Mouse (Mus musculus) heart, adult 2 months (tissue): ENCODE measurements at regions not wholly inside any gene's neighbourhood (a gene's known extent, or its start where the extent isn't known, plus 50 kb on each side); places are given as distances from the start of the nearest gene placed in this dataset.

Experiments used
- DNase-seq, 2 experiments: peaks; one replicate each; pipeline ENCODE4 v3.0.0; 2021
- H3K27ac ChIP-seq: fragments of 200-600 bp; 2 replicates; pipeline ENCODE4 v1.8.1; 2022
- H3K27me3 ChIP-seq: fragments of 200-500 bp; 2 replicates; pipeline ENCODE4 v1.6.1; 2012; ENCODE audit warnings: mild to moderate bottlenecking, low read length, inconsistent platforms, mixed read lengths; ENCODE audit not compliant: control insufficient read depth, insufficient read depth
- H3K36me3 ChIP-seq: fragments of 200-500 bp; 2 replicates; pipeline ENCODE4 v1.6.1; 2012; ENCODE audit warnings: low read length, inconsistent platforms; ENCODE audit not compliant: control insufficient read depth, insufficient read depth
- H3K4me1 ChIP-seq: fragments of 200-500 bp; 2 replicates; pipeline ENCODE4 v1.6.1; 2011; ENCODE audit warnings: low read length; ENCODE audit not compliant: control insufficient read depth, insufficient read depth
- H3K4me3 ChIP-seq: fragments of 200-600 bp; 2 replicates; pipeline ENCODE4 v1.8.1; 2022
- H3K79me2 ChIP-seq: fragments of 200-500 bp; replicated peaks from 2 replicates; pipeline ENCODE4 v1.6.1; 2012; ENCODE audit warnings: mild to moderate bottlenecking, inconsistent platforms, low read length, moderate library complexity, mixed read lengths; ENCODE audit not compliant: control insufficient read depth, insufficient read depth
- H3K9ac ChIP-seq: fragments of 200-500 bp; 2 replicates; pipeline ENCODE4 v1.6.1; 2012; ENCODE audit warnings: low read depth, mild to moderate bottlenecking, control low read depth, inconsistent platforms, low read length, mixed read lengths
- CTCF ChIP-seq: fragments of 200-600 bp; IDR thresholded peaks from 2 replicates; pipeline ENCODE4 v1.8.1; 2022; ENCODE audit warnings: antibody characterized with exemption, mild to moderate bottlenecking, moderate library complexity
- EP300 ChIP-seq: fragments of 200-500 bp; IDR thresholded peaks from 2 replicates; pipeline ENCODE4 v1.6.1; 2011; ENCODE audit warnings: low read depth, low read length, control low read depth; ENCODE audit not compliant: insufficient read depth
- POLR2A ChIP-seq: fragments of 200-500 bp; IDR thresholded peaks from 2 replicates; pipeline ENCODE4 v1.6.1; 2011; ENCODE audit warnings: mild to moderate bottlenecking, low read depth, low read length, control low read depth; ENCODE audit not compliant: insufficient read depth
- WGBS: fragments of 180-500 bp; shearing (Covaris S2); methylation state at CpG from one replicate; pipeline ENCODE4 v1.1.7; 2018; 5-methylcytosine and 5-hydroxymethylcytosine counted together
- intact Hi-C: fragments of 180-260 bp; cut with DNase I; formaldehyde crosslinking; loops from one replicate; pipeline ENCODE4 v1.15.1; 2025

DNA sequence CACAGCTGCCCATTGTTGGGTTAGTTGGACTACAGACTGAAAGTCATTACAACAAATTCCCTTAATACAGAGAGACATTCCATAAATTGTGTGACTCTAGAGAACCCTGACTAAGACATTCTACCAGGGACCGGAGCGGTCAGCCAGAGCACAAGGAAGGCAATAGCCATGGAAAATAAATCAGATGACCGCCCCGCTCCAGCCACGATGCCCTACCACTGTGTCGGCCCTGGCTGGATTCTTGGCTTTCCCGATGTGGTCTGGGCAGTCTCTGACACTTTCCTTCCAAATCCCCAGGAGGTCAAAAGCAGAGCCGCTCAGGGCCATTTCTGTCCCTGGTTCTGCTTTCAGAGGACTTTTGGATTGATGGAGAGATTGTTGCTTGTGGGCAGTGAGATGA, 57.8 kb downstream of the Lsm3 start:
- no peak overlapping the region for H3K4me3 ChIP-seq
- H3K9ac ChIP-seq, result no peak overlapping the region
- intact Hi-C loops, result no loop called here
- DNase-seq, result no peak
- no peaks in the 10 kb centered on the region for H3K79me2 ChIP-seq
- no peaks in the 10 kb centered on the region for H3K27me3 ChIP-seq
- TF ChIP-seq POLR2A, result no peak
- no peak for TF ChIP-seq EP300
- no peak for TF ChIP-seq CTCF
- 88% methylated on average over 8 of the region's 8 CpGs for WGBS
- no peaks in the 10 kb centered on the region for H3K36me3 ChIP-seq
- peaks cover 2% of the 10 kb centered on the region; the same call in 1 of the 2 replicates for H3K4me1 ChIP-seq
- no peak overlapping the region for H3K27ac ChIP-seq

GRCm38 (mm10) chr6:91574414-91574813, 58.7 kb downstream of the Lsm3 start:
- Histone ChIP-seq H3K36me3 (no peaks in the 10 kb centered on the region), H3K79me2 (no peaks in the 10 kb centered on the region), H3K27ac (no peak overlapping the region), H3K4me3 (no peak overlapping the region), H3K9ac (no peak overlapping the region), H3K4me1 (peaks cover 2% of the 10 kb centered on the region; the same call in 1 of the 2 replicates), H3K27me3 (no peaks in the 10 kb centered on the region)
- WGBS, result 80% methylated on average over 10 of the region's 10 CpGs
- no peak for DNase-seq
- TF ChIP-seq POLR2A, result no peak
- TF ChIP-seq EP300, result no peak
- TF ChIP-seq CTCF, result no peak
- intact Hi-C loops, result no loop called here

DNA sequence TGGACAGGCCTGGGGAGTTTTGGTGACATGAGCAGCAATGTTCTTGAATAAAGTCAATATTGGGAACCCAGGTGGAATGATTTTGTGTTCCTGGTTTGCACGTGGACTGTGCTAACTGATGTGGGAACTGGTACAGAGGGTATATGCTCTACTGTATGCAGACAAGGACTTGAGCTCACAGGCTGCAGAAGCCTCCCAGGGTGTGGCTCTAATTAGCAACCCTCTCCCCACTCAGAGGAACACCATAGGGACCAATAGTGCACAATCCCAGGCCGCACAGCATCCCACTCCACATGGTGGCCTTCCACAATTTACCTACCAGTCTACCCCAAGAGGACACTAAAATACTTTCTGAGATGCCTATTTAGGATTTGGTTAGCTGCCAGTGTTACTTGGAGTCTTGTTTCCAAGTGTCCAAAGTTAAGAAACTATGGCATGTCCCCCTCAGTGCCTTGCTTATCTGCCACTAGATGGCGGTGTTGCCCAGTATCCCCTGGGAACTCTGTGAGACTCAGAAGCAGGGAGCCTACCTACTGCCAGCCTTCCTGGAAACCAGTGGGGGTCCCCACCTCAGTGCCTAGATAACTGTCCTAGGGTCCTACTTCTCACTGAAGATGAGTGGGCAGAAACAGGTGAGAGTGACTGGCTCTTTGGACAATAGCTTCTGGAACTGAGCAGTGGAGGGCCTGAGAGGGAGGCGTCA, 60.1 kb downstream of the Lsm3 start:
- Histone ChIP-seq H3K27me3 (no peaks in the 10 kb centered on the region), H3K27ac (no peak overlapping the region), H3K79me2 (no peaks in the 10 kb centered on the region), H3K36me3 (no peaks in the 10 kb centered on the region), H3K9ac (no peak overlapping the region), H3K4me1 (peaks cover 2% of the 10 kb centered on the region; the same call in 1 of the 2 replicates), H3K4me3 (no peak overlapping the region)
- intact Hi-C loops, result loop anchor here (1.0 to 5.0 kb wide), 4 partner anchors 49 to 276 kb away; partner anchors contain the start of gene Slc6a6
- TF ChIP-seq EP300 (peak; percentile 91), POLR2A (no peak)
- WGBS, result 71% methylated on average over 4 of the region's 4 CpGs
- DNase-seq, result peak; percentile 73 to 78

GRCm38 (mm10) chr6:91576906-91577305, 61.2 kb downstream of the Lsm3 start:
- Histone ChIP-seq H3K79me2 (no peaks in the 10 kb centered on the region), H3K4me3 (no peak overlapping the region), H3K36me3 (no peaks in the 10 kb centered on the region), H3K4me1 (peaks cover 2% of the 10 kb centered on the region; the same call in 1 of the 2 replicates), H3K27ac (no peak overlapping the region), H3K9ac (no peak overlapping the region), H3K27me3 (no peaks in the 10 kb centered on the region)
- TF ChIP-seq CTCF (no peak), EP300 (no peak), POLR2A (no peak)
- intact Hi-C loops, result loop anchor here (1.0 to 5.0 kb wide), 4 partner anchors 50 to 275 kb away; partner anchors contain the start of gene Slc6a6
- DNase-seq, result peak; percentile 32 to 38
- 61% methylated on average over 15 of the region's 15 CpGs for WGBS

DNA sequence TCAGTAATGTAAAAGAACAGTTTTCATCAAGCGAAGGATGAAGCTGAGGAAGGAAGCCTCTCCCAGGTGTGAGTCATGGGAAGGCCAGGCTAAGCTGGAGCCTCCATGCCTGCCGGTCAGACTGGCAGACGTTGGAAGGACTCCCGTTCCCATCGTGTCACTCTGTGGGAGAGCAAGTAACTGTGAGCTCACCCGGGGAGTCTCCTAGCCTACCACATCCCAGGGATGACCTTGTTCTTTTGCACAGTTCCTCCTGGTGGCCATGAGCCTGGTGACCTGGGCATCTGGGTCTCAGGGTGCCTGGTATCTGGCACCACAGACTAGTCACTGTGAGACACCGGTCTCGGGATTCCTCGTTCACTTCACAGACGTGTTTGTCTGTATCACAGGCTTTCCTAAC, 63.9 kb downstream of the Lsm3 start:
- no peak for TF ChIP-seq EP300
- no peak for TF ChIP-seq POLR2A
- TF ChIP-seq CTCF, result no peak
- Histone ChIP-seq H3K27me3 (no peaks in the 10 kb centered on the region), H3K27ac (no peak overlapping the region), H3K4me1 (peaks cover 2% of the 10 kb centered on the region; the same call in 1 of the 2 replicates), H3K79me2 (no peaks in the 10 kb centered on the region), H3K9ac (no peak overlapping the region), H3K36me3 (no peaks in the 10 kb centered on the region), H3K4me3 (no peak overlapping the region)
- intact Hi-C loops, result loop anchor here (5.0 kb wide), 2 partner anchors 103 to 273 kb away; partner anchors contain the start of gene Slc6a6
- DNase-seq, result no peak
- 65% methylated on average over 10 of the region's 10 CpGs for WGBS

DNA sequence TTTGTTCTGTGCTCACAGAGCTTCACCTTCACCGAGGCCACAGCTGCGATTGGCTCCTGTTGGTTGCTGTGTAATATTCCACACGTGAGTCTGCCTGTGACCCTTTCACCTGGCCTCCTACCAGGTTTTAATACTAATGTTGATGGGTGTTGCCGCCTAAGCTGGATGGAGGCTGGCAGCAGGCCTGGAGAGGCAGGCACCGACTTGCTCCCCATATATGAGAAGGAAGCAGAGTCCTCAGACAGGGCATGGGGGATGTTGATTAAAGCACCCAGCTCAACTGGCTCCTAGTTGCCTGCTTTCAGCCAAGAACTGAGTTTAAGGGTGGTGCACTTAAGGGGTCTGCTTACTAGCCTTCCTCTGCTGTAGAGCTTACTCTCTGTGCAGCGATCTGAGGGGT, 64.9 kb downstream of the Lsm3 start:
- Histone ChIP-seq H3K4me1 (peaks cover 2% of the 10 kb centered on the region; the same call in 1 of the 2 replicates), H3K4me3 (no peak overlapping the region), H3K79me2 (no peaks in the 10 kb centered on the region), H3K36me3 (no peaks in the 10 kb centered on the region), H3K9ac (no peak overlapping the region), H3K27me3 (no peaks in the 10 kb centered on the region), H3K27ac (no peak overlapping the region)
- TF ChIP-seq POLR2A, result no peak
- no peak for TF ChIP-seq EP300
- no peak for TF ChIP-seq CTCF
- intact Hi-C loops, result no loop called here
- DNase-seq, result no peak
- WGBS, result 91% methylated on average over 6 of the region's 6 CpGs
